Mouse (Mus musculus) lung, adult 2 months (tissue): ENCODE measurements at regions not wholly inside any gene's neighbourhood (a gene's known extent, or its start where the extent isn't known, plus 50 kb on each side); places are given as distances from the start of the nearest gene placed in this dataset.

ENCODE experiments used
- CTCF ChIP-seq: fragments of 200-500 bp; IDR thresholded peaks from 2 replicates; pipeline ENCODE4 v1.5.1; 2011; ENCODE audit warnings: mild to moderate bottlenecking, low read length, control low read depth; ENCODE audit not compliant: insufficient read depth
- POLR2A ChIP-seq: fragments of 200-500 bp; IDR thresholded peaks from 2 replicates; pipeline ENCODE4 v1.6.1; 2011; ENCODE audit warnings: low read depth, mild to moderate bottlenecking, control low read depth, low read length, borderline replicate concordance; ENCODE audit errors: extremely low read depth

GRCm38 (mm10) chr1:183763864-183764726, 249.0 kb upstream of the Dusp10 start:
- no peak for TF ChIP-seq CTCF
- no peak for TF ChIP-seq POLR2A
